Mouse (Mus musculus) lung, embryonic 14.5 days (tissue): Measurements from ENCODE around the gene Npw. TPM values are rescaled to one million over a fixed set of nuclear protein-coding genes. Genes with fewer than 3 reads are reported as not detected.
A peak's percentile ranks its signal among the peaks of the same experiment; 100 is the strongest.

Experiments used
- ATAC-seq: fragments of 200-750 bp; cut with Nextera tagmentation; 2 replicates; pipeline ENCODE4 v1.8.0; 2017; ENCODE audit warnings: mild to moderate bottlenecking, moderate TSS enrichment, moderate library complexity; ENCODE audit not compliant: insufficient read depth
- DNase-seq: peaks from one replicate; pipeline ENCODE4 v3.0.0-alpha.2; 2015
- H3K27ac ChIP-seq: fragments of 300-500 bp; sonication (generic); 2 replicates; pipeline ENCODE4 v1.5.1; 2014; ENCODE audit warnings: low read depth, mild to moderate bottlenecking, moderate library complexity
- H3K27me3 ChIP-seq: fragments of 300-500 bp; sonication (generic); 2 replicates; pipeline ENCODE4 v1.6.1; 2014; ENCODE audit warnings: low read length, control low read depth; ENCODE audit not compliant: insufficient read depth
- H3K36me3 ChIP-seq: fragments of 300-500 bp; sonication (generic); 2 replicates; pipeline ENCODE4 v1.6.1; 2014; ENCODE audit warnings: control low read depth; ENCODE audit not compliant: insufficient read depth
- H3K4me1 ChIP-seq: fragments of 300-500 bp; sonication (generic); 2 replicates; pipeline ENCODE4 v1.6.1; 2014; ENCODE audit warnings: antibody characterized with exemption, control low read depth; ENCODE audit not compliant: insufficient read depth
- H3K4me2 ChIP-seq: fragments of 300-500 bp; sonication (generic); 2 replicates; pipeline ENCODE4 v1.6.1; 2014; ENCODE audit warnings: mild to moderate bottlenecking
- H3K4me3 ChIP-seq: fragments of 300-500 bp; sonication (generic); 2 replicates; pipeline ENCODE4 v1.5.1; 2014; ENCODE audit warnings: low read depth, low read length
- H3K9ac ChIP-seq: fragments of 300-500 bp; sonication (generic); 2 replicates; pipeline ENCODE4 v1.6.1; 2014
- H3K9me3 ChIP-seq: fragments of 300-500 bp; sonication (generic); 2 replicates; pipeline ENCODE4 v1.6.1; 2016; ENCODE audit warnings: low read depth, low read length, control low read depth
- CTCF ChIP-seq: IDR thresholded peaks from 2 replicates; pipeline ENCODE4 v1.5.1; 2016; ENCODE audit warnings: antibody characterized with exemption, low read depth
- WGBS: fragments of 180-500 bp; shearing (Covaris S2); extraction: QIAGEN DNeasy Blood & Tissue Kit; methylation state at CpG from one replicate; pipeline ENCODE4 v1.1.7; 2014; 5-methylcytosine and 5-hydroxymethylcytosine counted together
- polyA plus RNA-seq: library from polyadenylated mRNA; unstranded; fragments of >200 nt; fragmentation: Nextera tagmentation; extraction: Ambion mirVana; gene quantifications from 2 replicates; pipeline ENCODE4 v1.2.1, GENCODE M21; 2014

Gene Npw
- polyA plus RNA-seq = 0.78 and 1.0 TPM in 2 replicates

GRCm38 (mm10) chr17:24658017-24658758 lies at the start of gene Npw:
TSS of gene Npw (minus strand) at chr17:24658457.
- peak within 1 kb of the TSS; percentile 42 for H3K4me3 ChIP-seq
- H3K4me1 ChIP-seq = peaks cover 4% of the 10 kb centered on the region; the same call in 1 of the 2 replicates
- H3K27me3 ChIP-seq = peaks cover 42% of the 10 kb centered on the region
- H3K9ac ChIP-seq = peak within 1 kb of the TSS; percentile 52
- no peak within 1 kb of the TSS for H3K27ac ChIP-seq
- no peak for TF ChIP-seq CTCF
- H3K9me3 ChIP-seq = no peaks in the 10 kb centered on the region
- WGBS = 1% methylated on average over 47 of the region's 47 CpGs
- peak; percentile 40 for DNase-seq
- ATAC-seq = peak; percentile 22; the same call in 1 of the 2 replicates
- H3K4me2 ChIP-seq = peak within 1 kb of the TSS; percentile 82
- H3K36me3 ChIP-seq = no peaks in the 10 kb centered on the region

DNA sequence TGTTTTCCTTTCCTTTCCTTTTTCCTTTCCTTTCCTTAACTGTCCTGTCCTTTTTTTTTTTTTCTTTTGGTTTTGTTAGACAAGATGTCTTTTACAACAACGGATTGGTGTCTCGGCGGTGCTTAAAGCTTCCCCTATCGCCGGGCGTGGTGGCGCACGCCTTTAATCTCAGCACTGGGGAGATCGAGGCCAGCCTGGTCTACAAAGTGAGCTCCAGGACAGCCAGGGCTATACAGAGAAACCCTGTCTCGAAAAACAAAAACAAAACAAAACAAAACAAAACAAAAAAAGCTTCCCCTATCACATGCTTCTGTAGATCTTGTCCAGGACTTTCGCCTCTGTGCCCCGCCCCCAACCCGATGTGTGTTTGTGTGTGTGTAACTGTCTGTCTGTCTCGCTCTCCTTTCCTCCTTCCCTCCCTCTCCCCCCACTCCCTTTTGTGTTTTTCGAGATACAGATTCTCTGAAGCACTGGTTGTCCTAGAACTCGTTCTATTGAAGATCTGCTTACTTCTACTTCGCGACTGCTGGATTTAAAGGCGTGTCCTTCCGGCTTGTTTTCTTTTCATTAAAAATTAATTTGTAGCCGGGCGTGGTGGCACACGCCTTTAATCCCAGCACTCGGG lies 49.7 kb upstream of the Npw start:
- WGBS = 4% methylated on average over 24 of the region's 24 CpGs
- Histone ChIP-seq H3K27me3 (no peaks in the 10 kb centered on the region), H3K36me3 (peaks cover 21% of the 10 kb centered on the region), H3K27ac (peak overlapping the region; percentile 79), H3K9me3 (no peaks in the 10 kb centered on the region), H3K4me2 (peak overlapping the region; percentile 63), H3K4me1 (no peaks in the 10 kb centered on the region), H3K9ac (peak overlapping the region; percentile 74), H3K4me3 (peak overlapping the region; percentile 81)
- TF ChIP-seq CTCF = no peak
- ATAC-seq (peak; percentile 53; the same call in 1 of the 2 replicates), DNase-seq (no peak)

DNA sequence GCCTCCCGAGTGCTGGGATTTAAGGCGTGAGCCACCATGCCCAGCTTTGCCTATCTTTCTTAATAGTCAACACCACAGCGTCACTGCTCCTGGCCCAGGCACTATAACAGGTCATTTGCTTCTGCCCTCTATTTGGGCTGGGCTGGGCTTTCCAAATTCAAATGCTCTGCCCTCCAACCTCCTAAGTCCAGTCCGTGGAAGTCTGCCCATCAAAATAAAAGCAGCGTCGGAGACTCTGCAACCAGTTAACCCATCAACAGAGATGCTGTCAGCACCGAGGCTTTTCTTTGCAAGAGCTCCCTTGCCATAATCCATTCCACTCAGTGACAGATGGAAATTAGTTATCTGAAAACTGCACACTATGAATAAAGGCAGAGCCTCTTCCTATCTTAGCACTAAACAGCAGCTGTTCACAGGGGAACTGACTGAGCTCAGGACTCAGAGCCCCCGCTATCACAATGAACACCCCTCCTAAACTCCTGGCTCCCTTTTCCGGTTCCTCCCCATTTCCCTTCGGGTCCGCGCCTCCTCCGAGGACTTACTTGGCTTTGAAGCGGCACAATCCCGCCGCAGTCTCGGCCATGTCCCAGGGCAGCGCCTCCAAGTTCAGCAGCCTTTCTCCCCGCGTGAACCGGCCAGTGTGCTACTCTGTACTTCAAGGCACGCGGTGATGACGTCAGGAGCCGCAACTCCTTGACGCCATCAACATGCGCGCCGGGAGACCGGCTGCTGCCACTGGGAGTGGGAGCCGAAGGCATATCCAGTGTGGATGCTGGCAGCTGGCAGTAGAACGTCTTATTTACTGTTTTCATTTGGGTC lies 48.9 kb upstream of the Npw start, which contains the start of gene Tbl3:
TSS of gene Tbl3 (minus strand) at position 679 of the 819 bp plus-strand sequence.
- no peak for TF ChIP-seq CTCF
- no peaks in the 10 kb centered on the region for H3K4me1 ChIP-seq
- H3K27ac ChIP-seq = peak within 1 kb of the TSS; percentile 79
- 3% methylated on average over 32 of the region's 32 CpGs for WGBS
- H3K36me3 ChIP-seq = peaks cover 29% of the 10 kb centered on the region
- peak within 1 kb of the TSS; percentile 63 for H3K4me2 ChIP-seq
- ATAC-seq (peak; percentile 90), DNase-seq (peak; percentile 98)
- H3K9ac ChIP-seq = peak within 1 kb of the TSS; percentile 74
- H3K27me3 ChIP-seq = no peaks in the 10 kb centered on the region
- H3K9me3 ChIP-seq = no peaks in the 10 kb centered on the region
- peak within 1 kb of the TSS; percentile 81 for H3K4me3 ChIP-seq

- Histone ChIP-seq H3K4me1 (no peaks in the 10 kb centered on the region), H3K4me3 (0 out of 2 replicates have a peak overlapping the region, but pooled peaks have one; percentile 81), H3K27ac (no peak overlapping the region), H3K36me3 (peaks cover 42% of the 10 kb centered on the region), H3K4me2 (peak overlapping the region; percentile 63), H3K27me3 (no peaks in the 10 kb centered on the region), H3K9me3 (no peaks in the 10 kb centered on the region), H3K9ac (no peak overlapping the region)
- ATAC-seq (no peak), DNase-seq (no peak)
- 94% methylated on average over 3 of the region's 3 CpGs for WGBS
- TF ChIP-seq CTCF = no peak
These were observed 47.6 kb upstream of the Npw start for GRCm38 (mm10) chr17:24705821-24706220.

GRCm38 (mm10) chr17:24701251-24701650 lies 43.0 kb upstream of the Npw start:
- DNase-seq = no peak
- 86% methylated on average over 9 of the region's 9 CpGs for WGBS
- ATAC-seq = no peak
- H3K4me2 ChIP-seq = no peak overlapping the region
- H3K4me3 ChIP-seq = no peak overlapping the region
- no peak overlapping the region for H3K9ac ChIP-seq
- peaks cover 13% of the 10 kb centered on the region for H3K4me1 ChIP-seq
- no peak for TF ChIP-seq CTCF
- no peak overlapping the region for H3K27ac ChIP-seq
- peaks cover 56% of the 10 kb centered on the region for H3K36me3 ChIP-seq
- no peaks in the 10 kb centered on the region for H3K27me3 ChIP-seq
- no peaks in the 10 kb centered on the region for H3K9me3 ChIP-seq

GRCm38 (mm10) chr17:24699473-24699872 lies 41.2 kb upstream of the Npw start:
- ATAC-seq (no peak), DNase-seq (no peak)
- Histone ChIP-seq H3K9me3 (no peaks in the 10 kb centered on the region), H3K4me3 (no peak overlapping the region), H3K9ac (no peak overlapping the region), H3K4me1 (peaks cover 13% of the 10 kb centered on the region), H3K27ac (no peak overlapping the region), H3K27me3 (no peaks in the 10 kb centered on the region), H3K36me3 (peaks cover 46% of the 10 kb centered on the region), H3K4me2 (no peak overlapping the region)
- no peak for TF ChIP-seq CTCF
- 75% methylated on average over 2 of the region's 2 CpGs for WGBS
